Mouse (Mus musculus): ENCODE measurements around the gene Gm17571. TPM values are rescaled to one million over a fixed set of nuclear protein-coding genes. Genes with fewer than 3 reads are reported as not detected.

The Gm17571 gene
- polyA plus RNA-seq, 1 experiment from 2014 or later: not detected

- Histone ChIP-seq H3K27ac (ENCODE audit: low read length) (no peak overlapping the region), H3K4me1 (ENCODE audit: control insufficient read depth, insufficient read depth, low read length) (no peaks in the 10 kb centered on the region)
- no peak for ATAC-seq (ENCODE audit: insufficient read depth, low FRiP score)
Measured at GRCm38 (mm10) chr9:13414230-13414766, 32.3 kb downstream of the Gm17571 start.

More at GRCm38 (mm10) chr9:13414230-13414766, 32.3 kb downstream of the Gm17571 start:
- Histone ChIP-seq H3K27me3 (ENCODE audit: control insufficient read depth, insufficient read depth, low read length) (no peaks in the 10 kb centered on the region), H3K9me3 (replicated peaks; ENCODE audit: control insufficient read depth, low read length) (no peaks in the 10 kb centered on the region), H3K9ac (ENCODE audit: low read length) (no peak overlapping the region), H3K4me3 (replicated peaks; ENCODE audit: low read length) (no peak overlapping the region), H3K36me3 (ENCODE audit: control insufficient read depth, insufficient read depth, low read length) (no peaks in the 10 kb centered on the region), H3K4me2 (ENCODE audit: low read depth, low read length) (no peak overlapping the region)

Other genes starting within 250 kb of the Gm17571 start
- 9.7 and 12.5 TPM in 2 replicates for gene Jrkl, start 200.9 kb downstream of the Gm17571 start, polyA plus RNA-seq (2015; fragmentation: Nextera tagmentation; extraction: Ambion mirVana)
- gene Ccdc82, start 199.8 kb downstream of the Gm17571 start, polyA plus RNA-seq (2015; fragmentation: Nextera tagmentation; extraction: Ambion mirVana): 11.4 and 13.7 TPM in 2 replicates
- gene Maml2, start 148.8 kb downstream of the Gm17571 start, polyA plus RNA-seq (2015; fragmentation: Nextera tagmentation; extraction: Ambion mirVana): 8.9 and 9.6 TPM in 2 replicates

All from stomach, embryonic 16.5 days (tissue).